Mouse (Mus musculus): Measurements from ENCODE around the gene Sp4. TPM values are rescaled to one million over a fixed set of nuclear protein-coding genes. Genes with fewer than 3 reads are reported as not detected.

The Sp4 gene
- polyA plus RNA-seq (2012; rRNA removed), result 9.2 and 14.6 TPM in 2 replicates

DNA sequence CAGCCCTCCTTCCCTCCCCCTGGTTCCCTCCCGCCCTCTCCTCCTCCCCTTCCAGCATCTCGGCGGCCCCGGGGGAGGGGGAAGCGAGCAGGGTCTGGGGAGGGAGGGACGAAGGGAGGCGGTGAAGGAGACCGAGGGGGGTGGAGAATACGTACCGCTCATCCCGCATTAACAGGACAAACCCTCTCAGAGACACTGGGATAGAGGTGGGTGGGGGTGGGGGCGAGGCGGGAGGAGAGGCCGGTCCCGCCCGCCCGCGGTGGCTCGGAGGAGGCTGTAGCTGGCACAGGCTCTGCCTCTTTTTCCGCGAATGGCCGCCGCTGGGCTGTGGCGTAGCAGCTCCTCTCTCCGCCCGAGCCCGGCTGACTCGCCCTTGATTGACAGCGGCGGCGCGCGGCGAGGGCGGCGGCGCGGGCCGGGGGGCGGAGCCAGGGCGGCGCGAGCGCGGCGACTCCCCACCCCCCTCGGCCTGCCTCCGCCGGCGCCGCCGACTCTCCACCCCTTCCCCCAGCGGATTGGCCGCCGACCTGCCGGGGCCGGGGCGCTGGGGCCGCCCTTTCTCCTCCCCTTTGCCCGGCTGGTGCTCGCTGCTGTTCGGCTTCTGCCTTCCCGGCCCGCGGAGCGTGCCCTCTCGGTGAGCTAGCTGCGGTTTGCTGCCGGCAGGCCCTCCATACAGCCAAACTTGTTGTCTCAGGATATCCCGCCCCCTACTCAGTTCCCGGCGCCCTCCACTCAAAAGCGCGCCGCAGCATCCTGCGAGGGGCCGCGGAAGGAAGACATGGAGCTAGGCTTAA is at the start of gene Sp4:
Gene Sp4 (minus strand): TSS at position 369 of the 794 bp plus-strand sequence.

DNA sequence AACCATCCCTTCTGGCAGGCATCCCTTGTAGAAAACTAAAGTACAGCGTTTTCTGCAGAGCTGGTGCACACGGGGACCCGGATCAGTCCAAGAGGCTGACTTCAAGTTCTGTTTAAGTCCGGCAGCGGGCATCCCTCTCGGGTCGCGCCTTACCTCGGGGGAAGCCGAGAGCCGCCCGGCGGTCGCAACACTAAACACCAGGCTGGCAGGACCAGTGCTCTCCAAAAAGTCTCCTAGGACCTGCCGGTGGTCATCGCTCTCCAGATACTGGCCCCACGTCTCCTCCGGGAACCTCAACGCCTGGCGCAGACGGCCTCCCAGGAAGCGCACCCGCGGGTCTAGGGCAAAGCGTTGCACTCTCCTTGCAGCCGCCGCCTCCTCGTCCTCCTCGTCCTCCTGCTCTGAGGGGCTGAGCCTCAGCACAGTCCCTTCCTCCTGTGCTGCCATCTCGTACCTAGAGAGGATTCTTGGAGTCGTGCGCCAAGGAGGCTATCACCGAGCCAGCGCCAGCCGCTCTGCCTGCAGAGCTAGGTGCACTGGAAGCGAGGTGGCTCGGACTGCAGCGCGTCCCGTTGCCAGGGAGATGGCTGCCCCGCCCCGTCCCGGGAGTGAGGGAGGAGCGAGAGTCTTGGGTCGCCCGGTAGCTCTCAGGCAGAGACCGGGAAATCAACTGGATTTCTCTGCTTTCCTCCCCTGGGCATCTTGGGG is 102.7 kb downstream of the Sp4 start, which contains the start of gene Dnah11:
Gene Dnah11 (minus strand): TSS at position 658 of the 708 bp plus-strand sequence.

Other genes with a start within 250 kb of the Sp4 start
- gene Dnah11, start 102.4 kb downstream of the Sp4 start, polyA plus RNA-seq (2012; rRNA removed), result 0.26 and 0.67 TPM in 2 replicates

Data from central nervous system, embryonic 11.5 days (tissue).